Comparison of ENCODE assay signal across 9 mouse cellular contexts in the genomic region with DNA sequence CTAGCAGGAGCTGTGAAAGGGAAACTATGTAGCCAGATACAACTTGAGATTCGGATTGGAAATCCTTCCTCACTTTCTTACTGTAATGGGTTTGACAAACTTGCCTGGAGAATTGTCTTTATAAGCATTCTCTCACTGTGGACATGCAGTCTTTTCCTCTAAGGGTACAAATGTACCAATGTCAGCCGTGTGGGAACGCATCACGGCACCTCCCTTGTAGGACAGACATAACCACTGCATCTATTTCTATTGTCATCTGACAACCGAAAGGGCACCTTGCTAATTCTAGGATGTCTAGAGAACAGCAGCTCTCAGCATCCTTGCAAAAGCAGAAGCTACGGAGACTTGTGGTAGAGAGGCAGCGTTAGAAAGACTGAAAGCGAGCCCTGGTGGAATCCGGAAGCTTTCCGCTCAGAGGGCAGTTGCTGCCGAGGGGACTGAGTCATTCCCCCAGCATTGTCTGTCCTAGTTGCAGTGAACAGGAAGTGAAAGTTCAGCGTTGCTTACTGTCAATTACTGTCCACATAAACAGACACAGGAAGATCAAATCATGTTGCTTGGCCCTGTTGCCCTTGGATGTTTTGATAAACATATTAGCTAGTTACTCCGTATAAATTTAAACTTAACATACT.
DNase-seq lines count a peak whose midpoint lies in the region; ATAC-seq lines count a peak whose summit lies in the region.
"Had no signal": no experiment of that assay in that cellular context is flagged by ENCODE, and none has a peak within 500 bp of the region (broad histone marks: within the 10 kb centered on the region; RNA-seq: fewer than 3 reads in every experiment).

No protein-coding gene starts in this region.

- no peaks in the 10 kb centered on the region for H3K27me3 ChIP-seq in liver, embryonic 13.5 days
- H3K27me3 ChIP-seq in neural tube, embryonic 15.5 days (replicated peaks), result no peaks in the 10 kb centered on the region

- no peaks in the 10 kb centered on the region for H3K36me3 ChIP-seq in liver, embryonic 13.5 days
- no peaks in the 10 kb centered on the region for H3K36me3 ChIP-seq in neural tube, embryonic 15.5 days

- intact Hi-C loops in gastrocnemius, postnatal 36 days (cut with DNase I), result no loop called here

- no peaks in the 10 kb centered on the region for H3K9me3 ChIP-seq in liver, embryonic 13.5 days (replicated peaks)
- no peaks in the 10 kb centered on the region for H3K9me3 ChIP-seq in neural tube, embryonic 15.5 days (replicated peaks)

- H3K4me1 ChIP-seq in brown adipose tissue, adult 24 weeks (ENCODE audit: control insufficient read depth, insufficient read depth, insufficient read length, low read length), result no peaks in the 10 kb centered on the region; the same call in 1 of the 2 replicates
- peaks cover 34% of the 10 kb centered on the region for H3K4me1 ChIP-seq in liver, embryonic 13.5 days (replicated peaks)
- H3K4me1 ChIP-seq in neural tube, embryonic 15.5 days, result peaks cover 7% of the 10 kb centered on the region

- peak overlapping the region; percentile 21; the same call in 1 of the 2 replicates for H3K4me3 ChIP-seq in brown adipose tissue, adult 24 weeks (ENCODE audit: insufficient read depth, low read depth, low read length)
- H3K4me3 ChIP-seq in liver, embryonic 13.5 days (replicated peaks), result peak overlapping the region; percentile 30
- H3K4me3 ChIP-seq in neural tube, embryonic 15.5 days (replicated peaks), result no peak overlapping the region
- H3K4me3 ChIP-seq: left cerebral cortex, adult 2 months had no signal

- H3K4me2 ChIP-seq in liver, embryonic 13.5 days, result peak overlapping the region; percentile 51
- H3K4me2 ChIP-seq in neural tube, embryonic 15.5 days, result peak overlapping the region; percentile 28; the same call in 1 of the 2 replicates

- WGBS in liver, embryonic 13.5 days (ENCODE audit: insufficient replicate concordance), result 13% methylated on average over 13 of the region's 13 CpGs
- 68% methylated on average over 13 of the region's 13 CpGs for WGBS in neural tube, embryonic 15.5 days

- ATAC-seq in liver, embryonic 13.5 days (ENCODE audit: low read depth), result peak; percentile 51
- ATAC-seq in neural tube, embryonic 15.5 days (ENCODE audit: low FRiP score), result no peak

- peak overlapping the region; percentile 47; the same call in 1 of the 2 replicates for H3K9ac ChIP-seq in liver, embryonic 13.5 days
- H3K9ac ChIP-seq in neural tube, embryonic 15.5 days (replicated peaks), result no peak overlapping the region

- peak overlapping the region; percentile 64 for H3K27ac ChIP-seq in brown adipose tissue, adult 24 weeks (replicated peaks; ENCODE audit: low read depth, low read length)
- H3K27ac ChIP-seq in liver, embryonic 13.5 days, result peak overlapping the region; percentile 65
- H3K27ac ChIP-seq in neural tube, embryonic 15.5 days (replicated peaks), result no peak overlapping the region
- H3K27ac ChIP-seq: left cerebral cortex, adult 2 months had no signal

- peak; percentile 79 for DNase-seq in NIH3T3 (ENCODE audit: low read depth)
- peak; percentile 19 to 28 for DNase-seq in gastrocnemius, postnatal 36 days
- DNase-seq in kidney, adult 11 months, result peak; percentile 45
- peak; percentile 18 for DNase-seq in liver, embryonic 13.5 days
- DNase-seq in thymus, postnatal 14 days, result peak; percentile 58
- DNase-seq in cerebellum, adult 9-11 months, result no peak
